Mouse (Mus musculus) bone marrow, adult 2 months (tissue): ENCODE data around the gene Wars.

Experiments
- CTCF ChIP-seq: fragments of 200-500 bp; IDR thresholded peaks from 2 replicates; pipeline ENCODE4 v1.5.1; 2011; ENCODE audit warnings: low read length, control low read depth; ENCODE audit not compliant: control insufficient read depth, insufficient read depth
- POLR2A ChIP-seq: fragments of 200-500 bp; IDR thresholded peaks from 2 replicates; pipeline ENCODE4 v1.6.1; 2011; ENCODE audit warnings: low read depth, mild to moderate bottlenecking, control low read depth, low read length, borderline replicate concordance; ENCODE audit not compliant: control insufficient read depth

DNA sequence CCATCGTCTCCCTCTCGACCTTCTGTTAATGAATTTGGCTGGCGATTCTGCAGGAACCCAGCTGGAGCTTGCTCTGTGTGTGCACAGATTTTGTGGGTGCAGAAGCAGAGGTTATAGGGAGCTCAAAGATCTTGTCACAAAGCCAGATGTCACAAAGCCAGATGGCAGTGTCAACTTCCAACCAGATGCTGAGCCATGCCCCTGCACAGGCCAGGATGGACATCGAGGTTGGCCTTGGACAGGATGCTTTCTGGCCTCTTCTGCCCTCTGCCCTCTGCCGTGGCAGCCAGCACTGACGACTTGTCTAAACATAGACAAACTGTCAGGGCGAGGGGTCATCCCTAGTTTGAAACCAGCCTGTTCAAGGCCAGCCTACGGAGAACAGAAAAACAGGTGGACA is 43.8 kb downstream of the Wars start:
- no peak for TF ChIP-seq CTCF
- no peak for TF ChIP-seq POLR2A
